Mouse (Mus musculus): ENCODE results near the gene Cfap206.
"Not testable (repeated sequence)": the region's sequence is repeated elsewhere in the genome, so short reads cannot be mapped to it uniquely, and the experiment has no call there.

Gene Cfap206

GRCm38 (mm10) chr4:34729851-34730341, at the start of gene Cfap206:
Cfap206 (minus strand) TSS chr4:34730206.
- DNase-seq: peak; percentile 10

GRCm38 (mm10) chr4:34777677-34778527, 47.9 kb upstream of the Cfap206 start, which contains the start of gene Smim8:
Smim8 (minus strand) TSS chr4:34778423.
- DNase-seq: peak; percentile 88

GRCm38 (mm10) chr4:34771652-34772371, 41.8 kb upstream of the Cfap206 start:
- DNase-seq: no peak

GRCm38 (mm10) chr4:34756163-34756562, 26.2 kb upstream of the Cfap206 start, which contains the start of gene Gm136:
Gm136 (minus strand) TSS chr4:34756263.
- DNase-seq: no peak

- DNase-seq: no peak
Measured at GRCm38 (mm10) chr4:34749236-34749635, 19.2 kb upstream of the Cfap206 start.

GRCm38 (mm10) chr4:34734461-34734860, 4.5 kb upstream of the Cfap206 start:
- DNase-seq: no peak

GRCm38 (mm10) chr4:34733415-34733814, 3.4 kb upstream of the Cfap206 start:
- not testable (repeated sequence) for DNase-seq

- not testable (repeated sequence) for DNase-seq
Measured at GRCm38 (mm10) chr4:34725710-34726109, 4.3 kb downstream of the Cfap206 start.

GRCm38 (mm10) chr4:34724306-34724705, 5.7 kb downstream of the Cfap206 start:
- no peak for DNase-seq

- no peak for DNase-seq
Measured at GRCm38 (mm10) chr4:34723186-34723585, 6.8 kb downstream of the Cfap206 start.

GRCm38 (mm10) chr4:34720127-34720895, 9.7 kb downstream of the Cfap206 start:
- no peak for DNase-seq

- DNase-seq: no peak
Measured at GRCm38 (mm10) chr4:34719421-34719820, 10.6 kb downstream of the Cfap206 start.

- no peak for DNase-seq
Measured at GRCm38 (mm10) chr4:34715062-34715461, 14.9 kb downstream of the Cfap206 start.

- no peak for DNase-seq
Measured at GRCm38 (mm10) chr4:34708127-34708526, 21.9 kb downstream of the Cfap206 start.

GRCm38 (mm10) chr4:34707248-34707647, 22.8 kb downstream of the Cfap206 start:
- no peak for DNase-seq

GRCm38 (mm10) chr4:34703029-34703428, 27.0 kb downstream of the Cfap206 start:
- DNase-seq: no peak

GRCm38 (mm10) chr4:34702231-34702630, 27.8 kb downstream of the Cfap206 start:
- no peak for DNase-seq

GRCm38 (mm10) chr4:34701528-34701927, 28.5 kb downstream of the Cfap206 start:
- no peak for DNase-seq

- DNase-seq: no peak
Measured at GRCm38 (mm10) chr4:34688021-34688420, 42.0 kb downstream of the Cfap206 start.

GRCm38 (mm10) chr4:34686874-34687567, 43.0 kb downstream of the Cfap206 start, which contains the start of gene Slc35a1:
Slc35a1 (minus strand) TSS chr4:34687438.
- peak; percentile 94 for DNase-seq

- no peak for DNase-seq
Measured at GRCm38 (mm10) chr4:34680530-34680929, 49.5 kb downstream of the Cfap206 start.

GRCm38 (mm10) chr4:34673721-34674120, 56.3 kb downstream of the Cfap206 start:
- no peak for DNase-seq

All from cerebellum, adult 11 months (tissue).